Comparison of ENCODE assay signal across 16 mouse cellular contexts in genomic region chr10:19033696-19034095, GRCm38 (mm10). TPM values are rescaled to one million over a fixed set of nuclear protein-coding genes. Genes with fewer than 3 reads are reported as not detected.
DNase-seq lines count a peak whose midpoint lies in the region; ATAC-seq and TF ChIP-seq lines count a peak whose summit lies in the region.
"Had no signal": no experiment of that assay in that cellular context is flagged by ENCODE, and none has a peak within 500 bp of the region (broad histone marks: within the 10 kb centered on the region; RNA-seq: fewer than 3 reads in every experiment).

No protein-coding gene starts in this region.

- no peak for TF ChIP-seq CTCF in CH12.LX (conservative IDR thresholded peaks at IDR 0.05 in 1 of 2, IDR thresholded peaks at IDR 0.05 in 1 of 2; ENCODE audit: low read depth in 2 of 2, low read length in 2 of 2)

- no peak overlapping the region for H3K4me3 ChIP-seq in CH12.LX (replicated peaks in 1 of 3; ENCODE audit: low read depth in 2 of 3, low read length in 2 of 3, poor library complexity in 1 of 3)
- H3K4me3 ChIP-seq in forebrain, embryonic 15.5 days, result no peak overlapping the region
- H3K4me3 ChIP-seq: hindbrain, embryonic 15.5 days; limb, embryonic 15.5 days; midbrain, embryonic 10.5 days had no signal

- no peak; the same call in 1 of the 2 replicates for TF ChIP-seq EP300 in CH12.LX (IDR thresholded peaks at IDR 0.05; ENCODE audit: low read length)

- no peak for TF ChIP-seq RAD21 in CH12.LX (IDR thresholded peaks at IDR 0.05; ENCODE audit: low read depth, low read length)

- dilution Hi-C loops in CH12.LX (cut with MboI; ENCODE audit: extremely low pct_ligation_motif_present, extremely low pct_unique_long_range_greater_than_20kb, low sequenced_read_pairs), result no loop called here

- peak; percentile 95 for ATAC-seq in common myeloid progenitor, adult 5-6 weeks (replicated peaks; ENCODE audit: low read depth, poor library complexity, severe bottlenecking)
- ATAC-seq in monocyte, adult 5-6 weeks (replicated peaks; ENCODE audit: insufficient number of reproducible peaks, low FRiP score, low TSS enrichment, poor library complexity, severe bottlenecking), result peak; percentile 90
- no peak for ATAC-seq in forebrain, embryonic 15.5 days (replicated peaks)

- H3K79me2 ChIP-seq in CH12.LX (replicated peaks; ENCODE audit: control insufficient read depth, extremely low read depth, insufficient read depth, poor library complexity, severe bottlenecking), result no peaks in the 10 kb centered on the region

- no peak overlapping the region for H3K27ac ChIP-seq in CH12.LX (ENCODE audit: insufficient read depth, low read depth)
- no peak overlapping the region for H3K27ac ChIP-seq in forebrain, embryonic 15.5 days (replicated peaks)
- H3K27ac ChIP-seq: hindbrain, embryonic 15.5 days; kidney, postnatal 0 days; limb, embryonic 15.5 days; midbrain, embryonic 10.5 days had no signal

- 0 out of 2 replicates have a peak overlapping the region, but pooled peaks have one; percentile 9 for H3K9ac ChIP-seq in CH12.LX (ENCODE audit: insufficient read depth, low read depth)
- no peak overlapping the region for H3K9ac ChIP-seq in forebrain, embryonic 15.5 days (replicated peaks)
- H3K9ac ChIP-seq: hindbrain, embryonic 15.5 days; limb, embryonic 15.5 days had no signal

- TF ChIP-seq POLR2A in CH12.LX (IDR thresholded peaks at IDR 0.05; ENCODE audit: low read depth, low read length), result no peak

- no peaks in the 10 kb centered on the region for H3K36me3 ChIP-seq in CH12.LX (replicated peaks in 1 of 2; ENCODE audit: control insufficient read depth in 1 of 2, insufficient read depth in 1 of 2, low read length in 1 of 2)
- no peaks in the 10 kb centered on the region for H3K36me3 ChIP-seq in forebrain, embryonic 15.5 days
- H3K36me3 ChIP-seq: G1E; hindbrain, embryonic 15.5 days; limb, embryonic 15.5 days; midbrain, embryonic 10.5 days had no signal

- 90% methylated on average over 1 of the region's 1 CpGs for WGBS in forebrain, embryonic 15.5 days

- no peaks in the 10 kb centered on the region for H3K27me3 ChIP-seq in CH12.LX (replicated peaks)
- no peaks in the 10 kb centered on the region for H3K27me3 ChIP-seq in forebrain, embryonic 15.5 days
- H3K27me3 ChIP-seq: hindbrain, embryonic 15.5 days; limb, embryonic 15.5 days had no signal

- no peaks in the 10 kb centered on the region for H3K9me3 ChIP-seq in CH12.LX (replicated peaks; ENCODE audit: low read length)
- no peaks in the 10 kb centered on the region for H3K9me3 ChIP-seq in forebrain, embryonic 15.5 days
- H3K9me3 ChIP-seq: G1E; hindbrain, embryonic 15.5 days; limb, embryonic 15.5 days; midbrain, embryonic 10.5 days had no signal

- H3K4me2 ChIP-seq in CH12.LX (ENCODE audit: insufficient read depth, low read depth, poor library complexity, severe bottlenecking), result 0 out of 2 replicates have a peak overlapping the region, but pooled peaks have one; percentile 3
- H3K4me2 ChIP-seq in forebrain, embryonic 15.5 days (replicated peaks), result no peak overlapping the region
- H3K4me2 ChIP-seq: hindbrain, embryonic 15.5 days; limb, embryonic 15.5 days had no signal

- in situ Hi-C loops in CH12.LX (cut with MboI; ENCODE audit: low pct_ligation_motif_present, low pct_unique_long_range_greater_than_20kb, low sequenced_read_pairs), result no loop called here

- H3K4me1 ChIP-seq in CH12.LX (ENCODE audit: control insufficient read depth in 1 of 2, insufficient read depth in 2 of 2), result peaks cover 23 to 49% of the 10 kb centered on the region in 2 experiments
- H3K4me1 ChIP-seq in forebrain, embryonic 15.5 days, result peaks cover 3% of the 10 kb centered on the region; the same call in 1 of the 2 replicates
- H3K4me1 ChIP-seq: hindbrain, embryonic 15.5 days; limb, embryonic 15.5 days; midbrain, embryonic 10.5 days had no signal

- DNase-seq in layer of hippocampus, adult 11-12 months (ENCODE audit: low spot score), result peak; percentile 43
- no peak for DNase-seq in layer of hippocampus, postnatal 10 days (ENCODE audit: low spot score in 2 of 2)
- no peak for DNase-seq in CH12.LX (ENCODE audit: extremely low read depth)
- DNase-seq in right cerebral cortex, postnatal 36 days (ENCODE audit: low spot score in 2 of 2), result no peak
- DNase-seq: cerebellum, postnatal 10 days; embryo, embryonic 11 days; kidney, adult 11 months; right cerebral cortex, postnatal 25 days had no signal

TF ChIP-seq in CH12.LX, 34 proteins besides CTCF, POLR2A, EP300 and RAD21:
- no peak for TF ChIP-seq HCFC1 (IDR thresholded peaks at IDR 0.05; ENCODE audit: low read depth, low read length)
- no peak for TF ChIP-seq GABPA (IDR thresholded peaks at IDR 0.05; ENCODE audit: insufficient replicate concordance, low read depth, low read length)
- 0 out of 2 replicates have a peak, but pooled peaks have one; percentile 8 for TF ChIP-seq ETS1 (conservative IDR thresholded peaks at IDR 0.05; ENCODE audit: low read depth, low read length)
- no peak for TF ChIP-seq ZKSCAN1 (IDR thresholded peaks at IDR 0.05; ENCODE audit: borderline replicate concordance, low read depth, low read length)
- no peak for TF ChIP-seq IRF4 (IDR thresholded peaks at IDR 0.05; ENCODE audit: low read depth, low read length)
- TF ChIP-seq MAZ (IDR thresholded peaks at IDR 0.05; ENCODE audit: low read depth, low read length), result no peak
- TF ChIP-seq TCF12 (IDR thresholded peaks at IDR 0.05; ENCODE audit: low read depth, low read length), result 0 out of 2 replicates have a peak, but pooled peaks have one; percentile 11
- TF ChIP-seq USF2 (conservative IDR thresholded peaks at IDR 0.05; ENCODE audit: low read depth, low read length), result no peak

RNA-seq across cellular contexts. Expression of gene Tnfaip3, which starts 18.2 kb away (rescaled TPM):
- 1 to 10 TPM; 5.0 to 5.9 TPM for total RNA-seq in layer of hippocampus, postnatal 10 days (2021)
- total RNA-seq in CH12.LX (2012; rRNA removed), result 65.3 and 95.3 TPM in 2 replicates
- total RNA-seq in CH12.LX (2014; rRNA removed), result 38.8 and 51.7 TPM in 2 replicates
- 21.4 and 24.6 TPM in 2 replicates for polyA plus RNA-seq in CH12.LX (2012; ENCODE audit: insufficient read length, low read depth)
- 35.0 and 39.9 TPM in 2 replicates for total RNA-seq in common myeloid progenitor, adult 5-6 weeks (2017)
- 303 to 429 TPM (median 333 TPM) in 3 replicates for total RNA-seq in monocyte, adult 5-6 weeks (2017)
- 2.2 TPM in 2 replicates for polyA plus RNA-seq in forebrain, embryonic 15.5 days (2015; fragmentation: Nextera tagmentation; extraction: Ambion mirVana)
